In the genomic region with DNA sequence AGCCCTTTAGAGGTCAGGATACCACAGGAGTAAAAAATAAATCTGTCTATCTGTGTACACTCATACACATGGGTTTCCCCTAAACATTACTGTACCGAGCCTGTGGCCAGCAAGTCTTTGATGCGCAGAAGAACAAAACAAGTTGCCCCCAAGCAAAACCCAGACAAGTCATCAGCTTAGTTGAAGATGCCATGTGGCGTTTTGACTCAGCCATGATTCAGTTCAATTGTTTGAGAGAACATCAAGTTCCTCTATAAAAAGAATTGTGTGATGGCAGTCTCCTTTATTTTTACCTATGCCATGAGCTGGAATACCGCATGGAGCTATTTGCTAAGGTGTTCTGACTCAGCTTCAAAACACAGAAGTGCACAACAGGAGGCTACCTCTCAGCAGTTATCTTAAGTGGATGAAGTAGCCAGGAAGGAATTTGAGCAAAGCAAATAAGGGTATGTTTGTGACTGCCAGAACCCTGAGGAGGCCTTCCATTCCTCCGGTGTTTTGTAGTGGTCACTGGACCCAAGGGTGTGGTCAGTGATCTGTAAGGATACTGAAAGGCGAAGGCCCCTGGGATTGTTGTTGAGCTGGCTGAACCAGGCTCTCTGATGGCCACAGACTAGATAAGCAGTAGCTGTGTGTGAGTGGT, we compare ENCODE assay signal across 15 mouse cellular contexts. TPM values are rescaled to one million over a fixed set of nuclear protein-coding genes. Genes with fewer than 3 reads are reported as not detected.
DNase-seq lines count a peak whose midpoint lies in the region; ATAC-seq lines count a peak whose summit lies in the region.
"Had no signal": no experiment of that assay in that cellular context is flagged by ENCODE, and none has a peak within 500 bp of the region (broad histone marks: within the 10 kb centered on the region; RNA-seq: fewer than 3 reads in every experiment).

No protein-coding gene starts in this region.

- H3K4me1 ChIP-seq in midbrain, embryonic 16.5 days (ENCODE audit: control insufficient read depth, insufficient read depth, low read length) = no peaks in the 10 kb centered on the region

- no peak overlapping the region for H3K4me2 ChIP-seq in midbrain, embryonic 16.5 days (ENCODE audit: low read length)
- H3K4me2 ChIP-seq: embryonic facial prominence, embryonic 13.5 days; hindbrain, embryonic 14.5 days; midbrain, embryonic 11.5 days had no signal

- H3K9ac ChIP-seq in midbrain, embryonic 16.5 days (ENCODE audit: low read depth, low read length) = no peak overlapping the region
- H3K9ac ChIP-seq: embryonic facial prominence, embryonic 13.5 days; hindbrain, embryonic 14.5 days had no signal

- no peak overlapping the region for H3K27ac ChIP-seq in midbrain, embryonic 16.5 days (ENCODE audit: low read length)
- H3K27ac ChIP-seq: embryonic facial prominence, embryonic 13.5 days; hindbrain, embryonic 14.5 days had no signal

- WGBS in midbrain, embryonic 16.5 days = 86% methylated on average over 6 of the region's 6 CpGs

- H3K36me3 ChIP-seq in midbrain, embryonic 16.5 days (ENCODE audit: control insufficient read depth, insufficient read depth, low read length) = no peaks in the 10 kb centered on the region

- no peaks in the 10 kb centered on the region for H3K9me3 ChIP-seq in midbrain, embryonic 16.5 days (replicated peaks; ENCODE audit: control insufficient read depth, low read length, poor library complexity, severe bottlenecking)
- H3K9me3 ChIP-seq: embryonic facial prominence, embryonic 13.5 days had no signal

- no peaks in the 10 kb centered on the region for H3K27me3 ChIP-seq in midbrain, embryonic 16.5 days (ENCODE audit: control insufficient read depth, insufficient read depth, low read depth, low read length)
- H3K27me3 ChIP-seq: embryonic facial prominence, embryonic 13.5 days had no signal

- H3K4me3 ChIP-seq in midbrain, embryonic 16.5 days (ENCODE audit: low read depth, low read length) = no peak overlapping the region
- H3K4me3 ChIP-seq: embryonic facial prominence, embryonic 13.5 days had no signal

- peak; percentile 50 for ATAC-seq in inflammation-experienced regulatory T-cells, adult 6 months
- no peak for ATAC-seq in midbrain, embryonic 16.5 days

- DNase-seq in right cerebral cortex, adult 18-20 months = peak; percentile 26
- DNase-seq in right cerebral cortex, postnatal 14 days = no peak
- peak; percentile 88 for DNase-seq in lung, postnatal 25 days (ENCODE audit: low spot score)
- DNase-seq in layer of hippocampus, postnatal 10 days (ENCODE audit: low spot score in 2 of 2) = no peak
- DNase-seq in frontal cortex, postnatal 14 days (ENCODE audit: low spot score in 2 of 2) = no peak
- DNase-seq: cerebellum, adult 11 months; gastrocnemius, postnatal 36 days; kidney, adult 11 months; kidney, postnatal 4 days; right cerebral cortex, postnatal 4 days had no signal

RNA-seq across cellular contexts. Expression of gene Atxn10, which starts 11.1 kb away (rescaled TPM):
- 100 to 1,000 TPM; 104 to 140 (median 107) TPM for polyA plus RNA-seq in inflammation-experienced regulatory T-cells, adult 6 months (2017; shearing (Covaris generic))
- polyA plus RNA-seq in midbrain, embryonic 16.5 days (2015; fragmentation: Nextera tagmentation; extraction: Ambion mirVana) = 538 and 548 TPM in 2 replicates
- 100 to 1,000 TPM; 363 to 369 TPM for total RNA-seq in layer of hippocampus, postnatal 10 days (2021)

Comparison
In these comparisons a context has a peak if more than half of its experiments do, and no peak if none do; other contexts are left out.
1. DNase-seq: peak in right cerebral cortex, adult 18-20 months (single experiment) and lung, postnatal 25 days (single experiment); none in right cerebral cortex, postnatal 14 days (single experiment), layer of hippocampus, postnatal 10 days (0 of 2) and frontal cortex, postnatal 14 days (0 of 2).